Mouse (Mus musculus): ENCODE data around the gene Cdpf1. TPM values are rescaled to one million over a fixed set of nuclear protein-coding genes. Genes with fewer than 3 reads are reported as not detected.

The Cdpf1 gene
- polyA plus RNA-seq, 1 experiment from 2014 or later, result 48.6 TPM

DNA sequence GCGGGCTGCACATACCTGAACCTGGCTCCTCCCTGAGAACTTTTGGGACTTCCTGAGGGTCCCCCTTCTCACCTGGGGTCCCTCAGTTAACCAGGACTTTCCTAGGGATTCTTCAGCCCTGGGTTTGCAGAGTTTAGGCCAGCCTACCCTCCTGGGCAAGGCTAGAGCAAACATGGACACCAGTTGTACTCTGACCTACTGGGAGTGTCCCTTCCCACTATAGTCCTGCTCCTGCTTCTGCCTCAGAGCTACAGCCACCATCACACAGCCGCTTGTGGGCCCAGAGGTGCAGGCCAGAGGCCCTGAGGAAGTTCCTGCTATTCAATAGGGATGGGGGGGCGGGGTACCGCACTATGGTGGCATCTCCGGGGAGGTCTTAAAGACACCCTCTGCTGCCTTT is 18.0 kb upstream of the Cdpf1 start:
- H3K4me3 ChIP-seq (ENCODE audit: low read depth, low read length), result no peak overlapping the region
- 0 out of 2 replicates have a peak, but pooled peaks cover 4% of the 10 kb centered on the region for H3K4me1 ChIP-seq (replicated peaks; ENCODE audit: control insufficient read depth, insufficient read depth, low read length)
- TF ChIP-seq CTCF (IDR thresholded peaks at IDR 0.05; ENCODE audit: low read depth), result no peak
- peak; percentile 52; the same call in 1 of the 2 replicates for ATAC-seq
- no peaks in the 10 kb centered on the region for H3K27me3 ChIP-seq (replicated peaks; ENCODE audit: control insufficient read depth, insufficient read depth, low read length)
- H3K9me3 ChIP-seq (ENCODE audit: control insufficient read depth), result no peaks in the 10 kb centered on the region
- no peak overlapping the region for H3K4me2 ChIP-seq (replicated peaks; ENCODE audit: low read depth)
- H3K9ac ChIP-seq (ENCODE audit: low read depth, low read length), result no peak overlapping the region
- no peaks in the 10 kb centered on the region for H3K36me3 ChIP-seq (ENCODE audit: control insufficient read depth, insufficient read depth)
- WGBS, result 54% methylated on average over 5 of the region's 5 CpGs
- no peak overlapping the region for H3K27ac ChIP-seq (ENCODE audit: low read depth, low read length)

GRCm38 (mm10) chr15:85828071-85828470 is 16.6 kb upstream of the Cdpf1 start:
- WGBS, result 74% methylated on average over 4 of the region's 4 CpGs

DNA sequence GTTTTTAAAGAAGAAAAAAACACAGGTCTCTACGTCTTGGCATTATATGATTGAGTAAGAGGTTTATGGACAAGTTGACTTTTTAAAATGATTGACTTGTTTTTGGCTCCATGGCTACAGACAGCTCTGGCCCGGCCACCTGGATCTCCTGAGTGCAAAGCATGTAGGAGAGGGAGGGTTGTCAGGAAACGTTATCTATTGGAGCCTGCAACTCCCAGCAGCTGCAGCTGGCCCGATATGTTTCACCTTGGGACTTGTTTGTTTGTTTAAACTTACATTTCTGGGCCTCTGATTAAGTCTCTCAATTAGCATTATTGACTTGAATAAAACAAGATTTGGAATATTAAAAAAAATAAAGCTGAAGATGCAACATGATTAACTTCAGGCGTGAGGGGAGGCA is 15.2 kb upstream of the Cdpf1 start:
- no peak for TF ChIP-seq CTCF (IDR thresholded peaks at IDR 0.05; ENCODE audit: low read depth)
- Histone ChIP-seq H3K27me3 (replicated peaks; ENCODE audit: control insufficient read depth, insufficient read depth, low read length) (no peaks in the 10 kb centered on the region), H3K4me2 (replicated peaks; ENCODE audit: low read depth) (no peak overlapping the region), H3K27ac (ENCODE audit: low read depth, low read length) (no peak overlapping the region), H3K4me1 (replicated peaks; ENCODE audit: control insufficient read depth, insufficient read depth, low read length) (no peaks in the 10 kb centered on the region), H3K36me3 (ENCODE audit: control insufficient read depth, insufficient read depth) (no peaks in the 10 kb centered on the region), H3K4me3 (ENCODE audit: low read depth, low read length) (no peak overlapping the region), H3K9ac (ENCODE audit: low read depth, low read length) (no peak overlapping the region), H3K9me3 (ENCODE audit: control insufficient read depth) (no peaks in the 10 kb centered on the region)
- 45% methylated on average over 5 of the region's 5 CpGs for WGBS
- no peak for ATAC-seq

More at GRCm38 (mm10) chr15:85828071-85828470, 16.6 kb upstream of the Cdpf1 start:
- H3K27ac ChIP-seq (ENCODE audit: low read depth, low read length), result no peak overlapping the region
- 0 out of 2 replicates have a peak, but pooled peaks cover 4% of the 10 kb centered on the region for H3K4me1 ChIP-seq (replicated peaks; ENCODE audit: control insufficient read depth, insufficient read depth, low read length)
- no peak overlapping the region for H3K4me2 ChIP-seq (replicated peaks; ENCODE audit: low read depth)
- no peaks in the 10 kb centered on the region for H3K9me3 ChIP-seq (ENCODE audit: control insufficient read depth)
- no peaks in the 10 kb centered on the region for H3K27me3 ChIP-seq (replicated peaks; ENCODE audit: control insufficient read depth, insufficient read depth, low read length)
- no peaks in the 10 kb centered on the region for H3K36me3 ChIP-seq (ENCODE audit: control insufficient read depth, insufficient read depth)
- no peak overlapping the region for H3K4me3 ChIP-seq (ENCODE audit: low read depth, low read length)
- no peak for TF ChIP-seq CTCF (IDR thresholded peaks at IDR 0.05; ENCODE audit: low read depth)
- ATAC-seq, result no peak
- H3K9ac ChIP-seq (ENCODE audit: low read depth, low read length), result no peak overlapping the region

DNA sequence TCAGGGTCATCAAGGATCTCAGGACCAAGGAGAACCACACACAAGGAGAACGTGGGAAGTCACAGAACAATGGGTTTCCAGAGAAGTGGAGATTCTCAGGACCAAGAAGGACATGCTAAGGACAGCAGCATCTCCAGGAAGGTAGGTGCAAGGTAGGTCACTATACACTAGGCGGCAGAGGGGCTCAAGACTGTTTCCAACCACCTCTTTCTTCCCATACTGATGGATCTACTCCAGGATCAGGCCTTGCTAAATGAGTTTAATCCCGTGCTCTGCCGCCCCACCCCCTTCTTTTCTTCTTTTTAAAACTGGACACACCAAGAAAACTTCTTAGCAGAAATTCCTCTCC is 10.5 kb upstream of the Cdpf1 start:
- peak; percentile 64 for TF ChIP-seq CTCF (IDR thresholded peaks at IDR 0.05; ENCODE audit: low read depth)
- 16% methylated on average over 4 of the region's 4 CpGs for WGBS
- Histone ChIP-seq H3K4me2 (replicated peaks; ENCODE audit: low read depth) (peak overlapping the region; percentile 97), H3K9ac (ENCODE audit: low read depth, low read length) (peak overlapping the region; percentile 72; the same call in 1 of the 2 replicates), H3K36me3 (ENCODE audit: control insufficient read depth, insufficient read depth) (no peaks in the 10 kb centered on the region), H3K4me3 (ENCODE audit: low read depth, low read length) (peak overlapping the region; percentile 51), H3K27ac (ENCODE audit: low read depth, low read length) (no peak overlapping the region), H3K4me1 (replicated peaks; ENCODE audit: control insufficient read depth, insufficient read depth, low read length) (0 out of 2 replicates have a peak, but pooled peaks cover 4% of the 10 kb centered on the region), H3K9me3 (ENCODE audit: control insufficient read depth) (0 out of 2 replicates have a peak, but pooled peaks cover 4% of the 10 kb centered on the region), H3K27me3 (replicated peaks; ENCODE audit: control insufficient read depth, insufficient read depth, low read length) (no peaks in the 10 kb centered on the region; the same call in 1 of the 2 replicates)
- peak; percentile 48; the same call in 1 of the 2 replicates for ATAC-seq

DNA sequence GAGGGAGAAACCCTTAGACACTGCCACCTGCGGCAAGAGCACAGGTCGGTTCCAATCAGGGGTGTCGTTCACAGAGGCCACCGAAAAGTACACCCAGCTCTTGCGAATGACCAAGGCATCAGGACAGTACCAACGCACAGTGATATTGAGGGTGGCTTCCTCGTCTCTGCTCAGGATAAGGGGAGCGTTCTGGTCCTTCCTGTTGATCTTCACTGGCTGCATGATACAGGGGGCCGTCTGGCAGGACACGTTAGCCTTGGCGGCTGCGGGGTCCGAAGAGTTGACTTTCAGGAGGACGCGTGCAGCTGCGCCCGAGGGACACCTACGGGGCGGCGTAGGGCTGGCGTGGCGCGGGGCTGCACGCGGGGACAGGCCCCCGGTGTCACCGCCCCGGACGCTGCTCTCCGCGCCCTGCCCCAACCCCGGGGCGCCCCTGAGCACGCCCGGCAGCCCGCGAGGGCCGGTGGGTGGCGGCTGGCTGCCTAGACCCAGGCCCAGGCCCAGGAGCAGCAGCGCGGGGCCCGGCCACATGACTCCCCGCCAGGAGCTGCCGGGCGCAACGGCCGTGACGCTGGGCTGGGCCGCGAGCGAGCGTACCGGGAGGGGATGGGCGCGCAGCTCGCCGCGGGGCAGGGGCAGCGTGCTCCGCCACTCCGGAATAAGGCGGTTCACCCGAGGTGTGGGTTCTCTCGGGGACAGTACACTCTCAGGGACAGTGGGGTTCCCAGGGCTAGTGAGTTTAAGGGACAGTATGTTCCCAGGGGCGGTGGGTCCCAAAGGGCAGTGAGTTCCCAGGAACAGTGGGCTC is 9.9 kb upstream of the Cdpf1 start, which contains the start of gene Pkdrej:
Gene Pkdrej, minus strand, starts transcription at position 532 of the 808 bp plus-strand sequence.
- Histone ChIP-seq H3K27ac (ENCODE audit: low read depth, low read length) (no peak within 1 kb of the TSS), H3K4me3 (ENCODE audit: low read depth, low read length) (peak within 1 kb of the TSS; percentile 51), H3K27me3 (replicated peaks; ENCODE audit: control insufficient read depth, insufficient read depth, low read length) (no peaks in the 10 kb centered on the region; the same call in 1 of the 2 replicates), H3K4me1 (replicated peaks; ENCODE audit: control insufficient read depth, insufficient read depth, low read length) (0 out of 2 replicates have a peak, but pooled peaks cover 4% of the 10 kb centered on the region), H3K36me3 (ENCODE audit: control insufficient read depth, insufficient read depth) (no peaks in the 10 kb centered on the region), H3K9ac (ENCODE audit: low read depth, low read length) (peak within 1 kb of the TSS; percentile 72), H3K9me3 (ENCODE audit: control insufficient read depth) (0 out of 2 replicates have a peak, but pooled peaks cover 4% of the 10 kb centered on the region), H3K4me2 (replicated peaks; ENCODE audit: low read depth) (peak within 1 kb of the TSS; percentile 97)
- WGBS, result under 1% methylated on average over 56 of the region's 65 CpGs
- peak; percentile 24; the same call in 1 of the 2 replicates for TF ChIP-seq CTCF (IDR thresholded peaks at IDR 0.05; ENCODE audit: low read depth)
- peak; percentile 58 for ATAC-seq

DNA sequence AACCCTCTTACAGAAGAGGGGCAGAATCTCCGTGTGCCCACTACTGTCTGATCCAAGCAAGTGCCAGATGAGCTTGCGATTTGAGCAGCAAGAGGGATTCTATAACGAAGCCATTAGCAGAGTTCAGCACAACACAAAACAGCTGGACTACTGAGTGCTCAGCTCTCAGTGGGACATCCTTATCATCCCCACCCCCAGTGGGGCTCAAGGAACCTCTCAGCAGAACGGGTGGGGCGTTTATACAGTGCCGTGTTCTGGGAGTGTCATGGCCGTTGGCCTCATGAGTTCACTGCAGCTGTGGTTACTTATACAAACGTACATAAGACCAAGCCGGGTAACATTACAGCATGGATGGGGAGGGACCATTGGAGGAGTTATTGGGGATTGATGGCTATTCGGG is 1.9 kb upstream of the Cdpf1 start:
- H3K36me3 ChIP-seq (ENCODE audit: control insufficient read depth, insufficient read depth), result no peaks in the 10 kb centered on the region; the same call in 1 of the 2 replicates
- H3K4me3 ChIP-seq (ENCODE audit: low read depth, low read length), result no peak overlapping the region
- H3K9ac ChIP-seq (ENCODE audit: low read depth, low read length), result no peak overlapping the region
- no peak for TF ChIP-seq CTCF (IDR thresholded peaks at IDR 0.05; ENCODE audit: low read depth)
- no peak overlapping the region; the same call in 1 of the 2 replicates for H3K27ac ChIP-seq (ENCODE audit: low read depth, low read length)
- 0 out of 2 replicates have a peak, but pooled peaks cover 3% of the 10 kb centered on the region for H3K9me3 ChIP-seq (ENCODE audit: control insufficient read depth)
- H3K4me2 ChIP-seq (replicated peaks; ENCODE audit: low read depth), result no peak overlapping the region; the same call in 1 of the 2 replicates
- 36% methylated on average over 10 of the region's 10 CpGs for WGBS
- H3K4me1 ChIP-seq (replicated peaks; ENCODE audit: control insufficient read depth, insufficient read depth, low read length), result 0 out of 2 replicates have a peak, but pooled peaks cover 6% of the 10 kb centered on the region
- ATAC-seq, result peak; percentile 50
- no peaks in the 10 kb centered on the region for H3K27me3 ChIP-seq (replicated peaks; ENCODE audit: control insufficient read depth, insufficient read depth, low read length)

All from intestine, postnatal 0 days (tissue).